Mouse (Mus musculus) mouse embryonic stem cell (cell line): ENCODE results near the gene Rai1.

Experiments used
- in situ Hi-C, 2 experiments: fragments of 300-500 bp; cut with MboI; formaldehyde crosslinking; loops; 1 replicate in 1 of 2; 3 replicates in 1 of 2; pipeline ENCODE4 v1.14.3; 2019 to 2020; ENCODE audit warnings: low sequenced_read_pairs in 2 of 2, low pct_unique_long_range_greater_than_20kb in 1 of 2, mixed read lengths in 1 of 2; ENCODE audit not compliant: unreplicated experiment in 1 of 2

Rai1 gene

DNA sequence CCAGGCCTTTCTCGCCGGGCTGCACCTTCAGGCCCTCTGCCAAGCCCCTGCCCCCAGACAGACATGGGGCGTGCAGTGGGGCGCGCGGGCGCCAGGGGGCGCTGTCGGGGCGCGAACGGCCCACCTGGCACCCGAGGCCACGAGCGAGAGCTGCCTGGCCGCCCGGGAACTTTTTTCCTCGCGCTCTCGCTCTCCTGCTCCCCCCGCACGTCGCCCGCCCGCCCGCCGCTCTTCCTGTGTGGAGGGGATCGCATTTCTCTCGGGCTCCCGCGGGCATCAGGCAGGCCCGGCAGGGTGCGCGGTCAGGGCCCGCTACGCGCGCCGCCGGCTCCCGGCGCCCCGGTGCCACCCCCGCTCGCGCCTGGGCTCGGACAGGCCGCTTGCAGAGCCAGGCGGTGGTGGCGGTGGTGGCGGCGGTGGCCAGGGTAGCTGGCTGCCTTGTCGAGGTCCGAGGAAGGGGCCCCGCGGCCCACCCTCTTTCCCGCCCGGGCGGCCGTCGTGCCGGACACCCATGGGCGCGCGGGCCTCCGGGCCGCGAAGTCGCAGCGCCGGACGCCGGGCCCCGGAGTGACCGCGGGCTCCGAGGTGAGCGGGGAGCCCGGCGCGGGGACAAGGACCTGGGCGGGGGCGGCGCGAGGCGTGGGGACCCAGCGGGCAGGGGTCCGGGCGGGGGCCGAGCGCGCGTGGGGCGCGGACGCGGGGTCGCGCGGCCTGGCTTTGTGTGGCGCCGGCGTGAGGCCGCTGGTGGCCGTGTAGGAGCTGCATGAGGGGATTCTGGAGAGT is at the start of gene Rai1:
Gene Rai1 (plus strand): TSS at position 204 of the 783 bp plus-strand sequence.
- in situ Hi-C loops = no loop called here

- in situ Hi-C loops = no loop called here
Measured at GRCm38 (mm10) chr11:60056520-60056919, 48.3 kb upstream of the Rai1 start.

GRCm38 (mm10) chr11:60057987-60058386 is 46.8 kb upstream of the Rai1 start:
- in situ Hi-C loops = no loop called here

DNA sequence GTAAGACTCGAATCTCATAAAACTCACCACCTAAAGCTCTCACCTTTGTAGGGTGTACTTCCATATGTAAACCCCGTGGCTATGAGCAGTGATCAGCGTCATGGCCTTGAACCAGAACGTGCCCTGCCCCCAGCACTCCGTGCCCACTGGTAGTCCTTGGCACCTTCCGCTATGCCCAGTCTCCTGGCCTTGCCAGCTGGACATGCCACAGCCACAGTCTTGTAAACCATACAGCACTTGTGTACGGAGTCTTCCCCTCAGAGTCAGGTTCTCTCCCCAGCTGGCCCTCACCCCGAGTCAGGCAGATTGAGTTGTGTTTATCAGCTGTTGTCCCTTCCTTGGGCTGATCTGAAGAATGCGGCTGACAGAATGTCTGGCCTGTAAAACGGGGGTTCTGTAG is 46.4 kb upstream of the Rai1 start:
- in situ Hi-C loops = no loop called here

- in situ Hi-C loops = no loop called here
Measured at GRCm38 (mm10) chr11:60060026-60060425, 44.8 kb upstream of the Rai1 start.

GRCm38 (mm10) chr11:60061504-60062006 is 43.3 kb upstream of the Rai1 start:
- in situ Hi-C loops = no loop called here

GRCm38 (mm10) chr11:60065267-60065666 is 39.5 kb upstream of the Rai1 start:
- in situ Hi-C loops = loop anchor here in 1 of 2 experiments (5.0 kb wide), 1 partner anchor 188 kb away; no protein-coding TSS in a partner anchor

DNA sequence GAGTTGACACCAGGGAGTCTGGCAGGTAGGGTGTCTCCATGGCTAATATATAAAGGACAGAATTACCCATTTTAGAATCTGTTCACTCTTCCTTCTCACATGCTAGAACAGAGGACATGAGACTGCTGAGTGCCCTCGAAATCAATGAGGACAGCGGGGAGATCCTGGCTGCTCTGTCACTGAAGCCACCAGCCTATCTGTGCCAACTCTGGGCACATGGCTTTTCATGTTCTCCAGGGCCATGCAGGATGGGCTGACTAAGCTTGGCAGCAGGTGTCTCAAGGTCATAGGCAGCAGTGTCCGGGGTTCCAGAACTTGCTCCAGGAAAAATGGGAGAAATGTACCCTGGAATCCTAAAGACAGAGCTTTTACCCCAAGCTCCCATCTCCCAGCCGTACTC is 37.2 kb upstream of the Rai1 start:
- in situ Hi-C loops = loop anchor here in 1 of 2 experiments (5.0 kb wide), 1 partner anchor 190 kb away; no protein-coding TSS in a partner anchor

GRCm38 (mm10) chr11:60068631-60069030 is 36.2 kb upstream of the Rai1 start:
- in situ Hi-C loops = loop anchor here in 1 of 2 experiments (5.0 kb wide), 1 partner anchor 191 kb away; no protein-coding TSS in a partner anchor

- in situ Hi-C loops = no loop called here
Measured at GRCm38 (mm10) chr11:60070599-60070998, 34.2 kb upstream of the Rai1 start.

DNA sequence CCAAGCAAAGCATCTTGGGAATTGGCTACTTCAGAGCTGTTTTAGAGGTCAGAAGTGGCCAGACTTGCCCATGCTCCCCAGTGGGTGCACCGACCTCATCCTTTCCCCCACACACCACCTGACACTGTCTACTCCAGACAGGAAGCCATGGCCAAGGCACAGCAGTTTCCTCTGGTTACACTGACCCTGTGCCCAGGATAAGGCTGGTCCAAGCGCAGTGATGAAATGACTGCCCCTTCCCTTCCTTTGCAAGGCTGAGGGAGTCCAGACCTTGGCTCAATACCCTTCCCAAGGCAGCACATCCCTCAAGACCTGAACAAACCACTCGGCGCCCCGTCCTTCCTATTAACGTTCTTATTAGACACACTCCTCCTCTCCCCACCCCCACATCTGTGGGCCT is 33.6 kb upstream of the Rai1 start:
- in situ Hi-C loops = no loop called here

GRCm38 (mm10) chr11:60073121-60073520 is 31.7 kb upstream of the Rai1 start:
- in situ Hi-C loops = no loop called here

- in situ Hi-C loops = no loop called here
Measured at GRCm38 (mm10) chr11:60073936-60074502, 30.8 kb upstream of the Rai1 start.

- in situ Hi-C loops = loop anchor here (5.0 to 25.0 kb wide), 2 partner anchors 199 to 211 kb away; no protein-coding TSS in a partner anchor
Measured at GRCm38 (mm10) chr11:60076183-60076582, 28.6 kb upstream of the Rai1 start.

DNA sequence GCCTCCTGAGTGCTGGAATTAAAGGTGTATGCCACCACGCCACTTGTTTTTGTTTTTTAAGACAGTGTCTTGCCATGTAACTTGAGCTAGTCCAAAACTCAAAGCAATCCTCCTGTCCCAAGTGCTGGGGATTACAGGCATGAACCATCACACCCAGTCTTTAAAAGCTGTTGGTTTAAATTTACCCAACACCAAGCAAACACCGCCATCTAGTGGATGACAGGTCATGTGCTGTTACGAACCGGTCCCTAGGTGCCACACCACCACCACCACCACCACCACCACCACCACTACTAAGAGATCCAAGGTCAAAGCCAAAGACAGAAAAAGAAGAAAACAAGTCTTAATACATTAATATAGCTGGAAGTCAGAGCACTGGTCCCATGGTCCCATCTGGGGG is 28.0 kb upstream of the Rai1 start:
- in situ Hi-C loops = loop anchor here (5.0 to 25.0 kb wide), 2 partner anchors 199 to 211 kb away; no protein-coding TSS in a partner anchor

- in situ Hi-C loops = loop anchor here in 1 of 2 experiments (25.0 kb wide), 1 partner anchor 203 kb away; no protein-coding TSS in a partner anchor
Measured at GRCm38 (mm10) chr11:60084589-60084988, 20.2 kb upstream of the Rai1 start.

GRCm38 (mm10) chr11:60086676-60087075 is 18.1 kb upstream of the Rai1 start:
- in situ Hi-C loops = loop anchor here in 1 of 2 experiments (25.0 kb wide), 1 partner anchor 201 kb away; no protein-coding TSS in a partner anchor

DNA sequence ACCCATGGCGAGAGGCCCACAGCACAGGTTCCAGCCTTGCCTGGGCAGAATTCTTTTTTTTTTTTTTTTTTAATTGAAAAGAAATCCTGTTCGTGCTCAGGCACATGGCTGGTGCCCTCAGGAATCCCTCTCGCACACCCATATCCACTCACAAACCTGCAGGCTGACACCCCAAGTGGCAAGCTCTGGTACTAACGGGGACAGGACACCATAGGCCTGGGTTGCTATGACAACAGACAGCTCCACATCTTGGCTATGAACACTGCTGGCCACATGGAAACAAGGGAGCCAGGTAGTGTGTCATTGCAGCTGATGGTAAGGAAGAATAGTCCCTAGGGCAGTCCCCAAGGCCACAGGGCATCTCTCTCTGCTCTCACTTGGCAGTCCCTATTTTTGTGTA is 15.9 kb upstream of the Rai1 start:
- in situ Hi-C loops = loop anchor here in 1 of 2 experiments (25.0 kb wide), 1 partner anchor 198 kb away; no protein-coding TSS in a partner anchor
